Mouse (Mus musculus): Measurements from ENCODE around the gene Ctnnbl1. TPM values are rescaled to one million over a fixed set of nuclear protein-coding genes. Genes with fewer than 3 reads are reported as not detected.

The Ctnnbl1 gene
- polyA plus RNA-seq, 1 experiment from 2014 or later: 96.0 TPM

DNA sequence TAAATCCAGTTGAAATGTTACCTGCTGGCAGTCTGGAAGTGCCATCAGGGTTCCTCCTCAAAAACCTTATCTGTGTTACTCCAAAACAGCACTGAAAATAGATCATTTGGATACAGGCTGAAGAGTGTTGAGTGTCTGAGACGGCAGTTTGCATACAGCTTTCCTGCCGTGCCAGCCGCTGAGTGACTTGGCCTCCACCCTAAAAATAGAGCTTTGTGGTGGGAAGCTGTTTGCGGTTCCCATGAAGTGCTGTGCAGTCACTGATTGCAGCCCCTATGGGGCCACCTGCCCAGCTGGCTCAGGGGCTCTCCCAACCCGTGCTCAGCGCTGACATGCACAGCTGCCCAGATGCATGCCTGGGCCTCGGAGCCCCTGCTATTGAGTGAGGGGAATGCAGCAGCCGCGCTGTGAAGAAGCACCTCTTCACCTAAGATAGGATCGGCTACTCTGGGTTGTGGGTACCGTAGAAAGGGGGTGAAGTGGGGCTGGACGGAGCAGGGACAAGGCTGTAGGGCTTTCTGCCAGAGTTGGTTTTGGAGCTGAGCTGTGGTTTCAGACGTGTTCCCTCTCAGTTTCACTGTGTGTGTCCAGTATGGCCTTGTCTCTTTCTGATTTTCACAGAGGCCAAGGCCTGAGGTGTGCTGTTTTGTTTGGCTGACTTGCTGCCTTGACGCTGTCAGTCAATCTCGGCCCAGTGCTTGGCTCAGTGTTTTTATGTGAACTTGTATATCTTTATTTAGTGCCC, 81.5 kb downstream of the Ctnnbl1 start:
- H3K36me3 ChIP-seq: peaks cover 34% of the 10 kb centered on the region
- 84% methylated on average over 15 of the region's 15 CpGs for WGBS
- H3K4me1 ChIP-seq: peaks cover 21% of the 10 kb centered on the region; the same call in 1 of the 2 replicates
- no peaks in the 10 kb centered on the region for H3K27me3 ChIP-seq (ENCODE audit: low read depth, poor library complexity, severe bottlenecking)
- no peaks in the 10 kb centered on the region for H3K9me3 ChIP-seq (replicated peaks)
- DNase-seq (ENCODE audit: low spot score): no peak
- no peak overlapping the region for H3K4me3 ChIP-seq
- no peak overlapping the region for H3K27ac ChIP-seq (replicated peaks)

- Histone ChIP-seq H3K27me3 (ENCODE audit: low read depth, poor library complexity, severe bottlenecking) (no peaks in the 10 kb centered on the region), H3K36me3 (peaks cover 41% of the 10 kb centered on the region), H3K4me3 (no peak overlapping the region)
Measured at GRCm38 (mm10) chr2:157819401-157819800, 82.2 kb downstream of the Ctnnbl1 start.

GRCm38 (mm10) chr2:157821259-157821658, 84.1 kb downstream of the Ctnnbl1 start:
- no peak overlapping the region for H3K4me3 ChIP-seq
- DNase-seq (ENCODE audit: low spot score): no peak
- no peaks in the 10 kb centered on the region for H3K9me3 ChIP-seq (replicated peaks)
- no peaks in the 10 kb centered on the region for H3K27me3 ChIP-seq (ENCODE audit: low read depth, poor library complexity, severe bottlenecking)
- H3K27ac ChIP-seq (replicated peaks): no peak overlapping the region
- WGBS: 76% methylated on average over 4 of the region's 4 CpGs
- peaks cover 51% of the 10 kb centered on the region for H3K36me3 ChIP-seq
- H3K4me1 ChIP-seq: peaks cover 21% of the 10 kb centered on the region; the same call in 1 of the 2 replicates

More at GRCm38 (mm10) chr2:157819401-157819800, 82.2 kb downstream of the Ctnnbl1 start:
- Histone ChIP-seq H3K27ac (replicated peaks) (no peak overlapping the region), H3K4me1 (peaks cover 21% of the 10 kb centered on the region; the same call in 1 of the 2 replicates), H3K9me3 (replicated peaks) (no peaks in the 10 kb centered on the region)
- DNase-seq (ENCODE audit: low spot score): no peak
- 94% methylated on average over 12 of the region's 12 CpGs for WGBS

DNA sequence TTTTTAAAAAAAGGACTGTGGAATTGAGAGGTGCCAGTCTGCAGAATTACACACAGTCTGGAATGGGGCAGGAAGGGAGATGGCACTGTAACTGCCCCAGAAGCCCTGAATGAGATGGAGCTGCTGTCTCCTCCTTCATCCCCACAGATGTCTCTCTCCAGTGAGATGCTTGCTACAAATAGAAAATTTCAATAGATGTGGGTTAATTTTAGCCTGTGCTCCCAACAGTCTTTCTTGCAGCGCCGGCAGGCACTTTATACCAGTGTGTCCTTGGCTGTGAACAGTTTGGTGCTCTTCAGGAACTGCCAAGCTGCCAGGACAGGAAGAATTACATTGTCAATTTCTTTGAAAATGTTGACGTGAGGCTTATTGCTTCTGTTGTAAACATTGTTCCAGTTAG, 86.3 kb downstream of the Ctnnbl1 start:
- Histone ChIP-seq H3K4me3 (no peak overlapping the region), H3K36me3 (peaks cover 48% of the 10 kb centered on the region), H3K9me3 (replicated peaks) (no peaks in the 10 kb centered on the region), H3K4me1 (peaks cover 14% of the 10 kb centered on the region; the same call in 1 of the 2 replicates), H3K27ac (replicated peaks) (no peak overlapping the region), H3K27me3 (ENCODE audit: low read depth, poor library complexity, severe bottlenecking) (no peaks in the 10 kb centered on the region)
- 93% methylated on average over 3 of the region's 3 CpGs for WGBS
- no peak for DNase-seq (ENCODE audit: low spot score)

GRCm38 (mm10) chr2:157824249-157824648, 87.0 kb downstream of the Ctnnbl1 start:
- Histone ChIP-seq H3K36me3 (peaks cover 40% of the 10 kb centered on the region), H3K27ac (replicated peaks) (no peak overlapping the region), H3K9me3 (replicated peaks) (no peaks in the 10 kb centered on the region), H3K27me3 (ENCODE audit: low read depth, poor library complexity, severe bottlenecking) (no peaks in the 10 kb centered on the region), H3K4me3 (no peak overlapping the region), H3K4me1 (peaks cover 11% of the 10 kb centered on the region; the same call in 1 of the 2 replicates)
- DNase-seq (ENCODE audit: low spot score): no peak
- WGBS: 94% methylated on average over 11 of the region's 11 CpGs

DNA sequence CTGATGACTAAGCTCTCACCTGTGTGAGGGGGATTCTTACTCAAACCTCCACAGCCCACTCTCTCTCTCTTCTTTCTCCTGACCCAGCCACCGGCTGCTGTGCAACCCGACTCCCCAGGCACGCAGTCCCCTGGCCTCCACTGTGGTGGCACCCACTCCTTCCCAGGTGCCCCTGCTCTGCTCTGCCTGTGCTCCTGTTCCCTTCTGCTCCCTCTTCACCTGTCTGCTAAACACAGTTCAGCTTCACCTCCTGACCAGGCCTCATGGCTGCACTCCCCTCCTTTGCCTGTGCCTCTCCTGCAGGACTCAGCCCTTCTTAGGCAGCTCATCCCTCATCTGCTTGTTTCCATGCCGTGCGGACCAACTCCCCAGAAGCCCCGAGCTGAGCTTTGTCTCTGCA, 92.9 kb downstream of the Ctnnbl1 start:
- 86% methylated on average over 6 of the region's 6 CpGs for WGBS
- no peak for DNase-seq (ENCODE audit: low spot score)
- Histone ChIP-seq H3K9me3 (replicated peaks) (no peaks in the 10 kb centered on the region), H3K27ac (replicated peaks) (no peak overlapping the region), H3K27me3 (ENCODE audit: low read depth, poor library complexity, severe bottlenecking) (no peaks in the 10 kb centered on the region), H3K36me3 (peaks cover 7% of the 10 kb centered on the region; the same call in 1 of the 2 replicates), H3K4me3 (no peak overlapping the region), H3K4me1 (no peaks in the 10 kb centered on the region)

- DNase-seq (ENCODE audit: low spot score): no peak
Measured at GRCm38 (mm10) chr2:157830620-157831354, 93.6 kb downstream of the Ctnnbl1 start.

GRCm38 (mm10) chr2:157837050-157837449, 99.8 kb downstream of the Ctnnbl1 start:
- Histone ChIP-seq H3K27ac (replicated peaks) (no peak overlapping the region), H3K27me3 (ENCODE audit: low read depth, poor library complexity, severe bottlenecking) (no peaks in the 10 kb centered on the region), H3K4me3 (no peak overlapping the region), H3K36me3 (peaks cover 30% of the 10 kb centered on the region), H3K4me1 (peaks cover 15% of the 10 kb centered on the region), H3K9me3 (replicated peaks) (no peaks in the 10 kb centered on the region)
- 81% methylated on average over 8 of the region's 8 CpGs for WGBS
- DNase-seq (ENCODE audit: low spot score): no peak

More at GRCm38 (mm10) chr2:157830620-157831354, 93.6 kb downstream of the Ctnnbl1 start:
- Histone ChIP-seq H3K9me3 (replicated peaks) (no peaks in the 10 kb centered on the region), H3K4me3 (no peak overlapping the region), H3K27me3 (ENCODE audit: low read depth, poor library complexity, severe bottlenecking) (no peaks in the 10 kb centered on the region), H3K27ac (replicated peaks) (no peak overlapping the region), H3K4me1 (no peaks in the 10 kb centered on the region), H3K36me3 (peaks cover 5% of the 10 kb centered on the region; the same call in 1 of the 2 replicates)
- WGBS: 89% methylated on average over 10 of the region's 10 CpGs

DNA sequence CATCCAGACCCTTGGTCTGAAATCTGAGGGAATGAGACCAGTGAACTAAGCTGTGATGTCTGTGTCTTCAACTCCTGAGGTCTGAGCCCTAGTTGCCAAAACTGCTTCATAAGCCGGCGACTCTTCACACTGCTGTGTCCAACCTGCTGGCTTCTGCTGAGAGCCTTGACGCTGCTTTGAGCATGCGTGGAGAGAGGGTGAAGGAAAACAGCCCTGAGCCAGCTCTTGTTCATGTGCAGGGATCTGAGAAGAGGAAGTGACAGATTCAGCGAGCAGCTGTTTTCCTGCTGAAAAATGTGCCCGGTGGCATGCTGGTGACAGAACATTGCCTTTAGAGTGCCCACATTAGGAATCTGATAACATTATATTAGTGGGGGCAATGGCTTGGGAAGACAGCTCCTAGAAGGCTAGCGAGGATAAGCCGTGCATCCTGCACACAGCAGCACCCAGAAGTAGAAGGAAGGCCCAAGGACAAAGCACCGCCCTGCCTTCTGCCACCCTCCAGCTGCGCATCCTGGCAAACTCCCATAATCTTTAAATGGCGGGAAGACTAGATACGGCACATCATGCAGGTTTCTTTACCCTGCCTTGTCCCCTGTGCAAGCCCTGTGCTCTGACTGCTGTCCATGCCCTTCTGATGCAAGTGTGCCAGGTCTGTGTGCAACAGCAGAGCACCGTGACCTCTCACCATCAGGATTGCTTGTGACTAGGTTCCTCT, 101.2 kb downstream of the Ctnnbl1 start:
- no peak for DNase-seq (ENCODE audit: low spot score)
- Histone ChIP-seq H3K27ac (replicated peaks) (no peak overlapping the region), H3K4me1 (peaks cover 15% of the 10 kb centered on the region), H3K9me3 (replicated peaks) (no peaks in the 10 kb centered on the region), H3K36me3 (peaks cover 30% of the 10 kb centered on the region), H3K27me3 (ENCODE audit: low read depth, poor library complexity, severe bottlenecking) (no peaks in the 10 kb centered on the region), H3K4me3 (no peak overlapping the region)
- WGBS: 93% methylated on average over 13 of the region's 13 CpGs

- Histone ChIP-seq H3K9me3 (replicated peaks) (no peaks in the 10 kb centered on the region), H3K4me3 (no peak overlapping the region), H3K27ac (replicated peaks) (no peak overlapping the region), H3K27me3 (ENCODE audit: low read depth, poor library complexity, severe bottlenecking) (no peaks in the 10 kb centered on the region), H3K36me3 (peaks cover 30% of the 10 kb centered on the region), H3K4me1 (peaks cover 15% of the 10 kb centered on the region)
- DNase-seq (ENCODE audit: low spot score): no peak
Measured at GRCm38 (mm10) chr2:157840641-157841078, 103.5 kb downstream of the Ctnnbl1 start.

DNA sequence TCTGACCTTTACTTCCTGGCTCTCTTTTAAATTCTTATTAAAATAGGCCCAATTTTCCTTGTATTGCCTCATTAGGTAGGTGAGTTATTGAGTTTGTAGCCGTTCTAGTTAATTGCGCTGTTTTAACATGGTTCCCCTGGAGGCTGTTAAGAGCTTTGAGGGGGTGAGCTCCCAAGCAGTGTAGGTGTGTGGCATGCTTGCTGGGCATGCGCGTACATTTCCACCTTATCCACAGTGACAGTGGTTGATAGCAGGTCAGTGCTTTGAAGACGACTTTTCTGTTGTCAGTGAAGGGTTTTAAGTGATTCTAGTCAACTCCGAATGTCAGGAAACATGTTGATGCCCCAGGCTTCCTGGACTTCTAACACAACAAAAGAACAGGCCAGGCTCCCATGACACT, 103.9 kb downstream of the Ctnnbl1 start:
- H3K36me3 ChIP-seq: peaks cover 30% of the 10 kb centered on the region
- H3K27ac ChIP-seq (replicated peaks): peak overlapping the region; percentile 23; the same call in 1 of the 2 replicates
- H3K4me3 ChIP-seq: no peak overlapping the region
- H3K9me3 ChIP-seq (replicated peaks): no peaks in the 10 kb centered on the region
- peaks cover 15% of the 10 kb centered on the region for H3K4me1 ChIP-seq
- H3K27me3 ChIP-seq (ENCODE audit: low read depth, poor library complexity, severe bottlenecking): no peaks in the 10 kb centered on the region
- WGBS: 82% methylated on average over 6 of the region's 6 CpGs
- no peak for DNase-seq (ENCODE audit: low spot score)

DNA sequence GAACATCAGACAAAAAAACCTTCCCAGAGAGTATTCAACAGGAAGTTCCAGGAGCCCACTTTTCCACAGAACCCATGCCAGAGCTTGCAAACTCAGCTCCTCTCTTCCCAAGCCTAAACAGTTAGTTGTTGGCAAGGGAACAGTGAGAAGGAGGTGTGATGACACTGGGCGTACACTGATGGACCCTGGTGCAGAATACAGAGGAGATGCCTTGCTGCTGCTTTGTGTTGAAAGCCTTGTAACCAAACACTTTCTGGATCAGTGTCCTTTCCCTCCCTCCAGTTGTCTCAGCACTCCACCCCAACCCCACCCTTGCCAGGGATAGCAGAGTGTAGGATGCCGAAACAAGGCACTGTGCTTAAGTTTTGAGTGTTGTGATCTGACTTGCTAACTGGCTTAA, 107.5 kb downstream of the Ctnnbl1 start:
- 79% methylated on average over 2 of the region's 2 CpGs for WGBS
- DNase-seq (ENCODE audit: low spot score): no peak
- H3K27me3 ChIP-seq (ENCODE audit: low read depth, poor library complexity, severe bottlenecking): no peaks in the 10 kb centered on the region

More for the DNA sequence above, 107.5 kb downstream of the Ctnnbl1 start:
- no peaks in the 10 kb centered on the region for H3K36me3 ChIP-seq
- H3K9me3 ChIP-seq (replicated peaks): no peaks in the 10 kb centered on the region
- no peak overlapping the region for H3K4me3 ChIP-seq
- no peak overlapping the region for H3K27ac ChIP-seq (replicated peaks)
- peaks cover 15% of the 10 kb centered on the region for H3K4me1 ChIP-seq
